Mouse (Mus musculus): ENCODE measurements around the gene Hapln4. TPM values are rescaled to one million over a fixed set of nuclear protein-coding genes. Genes with fewer than 3 reads are reported as not detected.

Gene Hapln4
- total RNA-seq (2012; rRNA removed): 0.29 and 0.30 TPM in 2 replicates
- total RNA-seq (2014; rRNA removed): 0.07 and 0.08 TPM in 2 replicates
- 0.20 and 0.30 TPM in 2 replicates for polyA plus RNA-seq (2012; ENCODE audit: insufficient read length, low read depth)

DNA sequence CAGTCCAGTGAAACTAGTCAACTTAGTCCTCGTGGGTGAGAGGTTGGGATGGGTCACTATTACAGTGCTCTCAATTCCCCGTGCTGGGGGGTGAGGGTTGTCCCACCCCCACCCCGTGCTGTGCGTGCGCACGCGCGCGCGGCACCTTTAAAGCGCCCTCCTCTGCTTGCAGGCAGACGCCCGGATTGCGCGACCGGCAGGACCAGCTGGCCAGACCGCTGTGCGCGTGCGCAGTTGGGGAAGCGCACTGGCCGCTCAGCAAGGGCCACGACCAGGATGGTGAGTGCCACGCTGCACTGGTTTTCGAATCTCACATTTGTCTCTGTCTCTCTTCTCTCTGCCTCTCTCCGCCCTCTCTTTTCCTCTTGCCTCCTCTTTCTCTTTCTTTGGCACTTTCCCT is at the start of gene Hapln4:
TSS of gene Hapln4 (plus strand) at position 173 of the 400 bp plus-strand sequence.
- dilution Hi-C loops (cut with MboI; ENCODE audit: extremely low pct_ligation_motif_present, extremely low pct_unique_long_range_greater_than_20kb, low sequenced_read_pairs): no loop called here
- Histone ChIP-seq H3K27ac (ENCODE audit: insufficient read depth, low read depth) (no peak within 1 kb of the TSS), H3K4me1 (ENCODE audit: control insufficient read depth in 1 of 2, insufficient read depth in 2 of 2) (no peaks in the 10 kb centered on the region), H3K4me3 (replicated peaks in 1 of 3; ENCODE audit: low read depth in 2 of 3, low read length in 2 of 3, poor library complexity in 1 of 3) (no peak within 1 kb of the TSS), H3K4me2 (ENCODE audit: insufficient read depth, low read depth, poor library complexity, severe bottlenecking) (no peak within 1 kb of the TSS), H3K79me2 (replicated peaks; ENCODE audit: control insufficient read depth, extremely low read depth, insufficient read depth, poor library complexity, severe bottlenecking) (no peaks in the 10 kb centered on the region), H3K36me3 (replicated peaks in 1 of 2; ENCODE audit: control insufficient read depth in 1 of 2, insufficient read depth in 1 of 2, low read length in 1 of 2) (peaks cover 8 to 34% of the 10 kb centered on the region in 2 experiments), H3K9ac (ENCODE audit: insufficient read depth, low read depth) (no peak within 1 kb of the TSS), H3K27me3 (replicated peaks) (no peaks in the 10 kb centered on the region), H3K9me3 (replicated peaks; ENCODE audit: low read length) (peaks cover 5% of the 10 kb centered on the region)
- in situ Hi-C loops (cut with MboI; ENCODE audit: low pct_ligation_motif_present, low pct_unique_long_range_greater_than_20kb, low sequenced_read_pairs): no loop called here
- DNase-seq (ENCODE audit: extremely low read depth): no peak
- TF ChIP-seq NRF1 (IDR thresholded peaks at IDR 0.05; ENCODE audit: low read depth, low read length): peak; percentile 74
- TF ChIP-seq TCF12 (IDR thresholded peaks at IDR 0.05; ENCODE audit: low read depth, low read length): no peak

DNA sequence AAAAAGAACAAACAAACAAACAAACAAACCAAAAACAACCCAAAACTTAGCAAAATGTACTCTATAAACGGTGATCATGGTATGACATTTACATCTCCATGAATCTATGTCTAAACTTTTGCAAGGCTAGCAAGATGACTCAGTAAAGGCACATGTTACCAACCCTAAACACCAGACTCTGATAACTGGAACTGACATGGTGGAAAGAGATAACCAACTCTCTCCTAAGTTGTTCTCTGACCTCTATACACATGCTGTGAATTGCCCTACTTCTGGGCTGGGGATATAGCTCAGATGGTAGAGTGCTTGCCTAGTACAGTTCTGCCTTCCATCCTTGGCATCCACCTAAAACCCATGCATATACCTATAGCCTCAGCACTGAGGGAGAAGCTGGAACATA is 45.3 kb upstream of the Hapln4 start:
- no peak for TF ChIP-seq TCF12 (IDR thresholded peaks at IDR 0.05; ENCODE audit: low read depth, low read length)
- no peak for TF ChIP-seq CHD2 (IDR thresholded peaks at IDR 0.05; ENCODE audit: low read length)
- TF ChIP-seq JUN (IDR thresholded peaks at IDR 0.05; ENCODE audit: insufficient read depth, low read depth, low read length): no peak
- no peak for TF ChIP-seq KAT2A (IDR thresholded peaks at IDR 0.05; ENCODE audit: insufficient replicate concordance, low read length)
- no peak for TF ChIP-seq UBTF (IDR thresholded peaks at IDR 0.05; ENCODE audit: low read depth, low read length)
- TF ChIP-seq PAX5 (IDR thresholded peaks at IDR 0.05; ENCODE audit: low read length): no peak
- TF ChIP-seq ZMIZ1 (IDR thresholded peaks at IDR 0.05; ENCODE audit: low read depth, low read length): no peak
- TF ChIP-seq EP300 (IDR thresholded peaks at IDR 0.05; ENCODE audit: low read length): no peak
- TF ChIP-seq SMC3 (IDR thresholded peaks at IDR 0.05; ENCODE audit: low read depth, low read length): no peak
- no peak for TF ChIP-seq JUND (conservative IDR thresholded peaks at IDR 0.05; ENCODE audit: low read depth, low read length)
- Histone ChIP-seq H3K27me3 (replicated peaks) (no peaks in the 10 kb centered on the region), H3K4me1 (ENCODE audit: control insufficient read depth in 1 of 2, insufficient read depth in 2 of 2) (peaks cover 11 to 32% of the 10 kb centered on the region in 2 experiments), H3K4me2 (ENCODE audit: insufficient read depth, low read depth, poor library complexity, severe bottlenecking) (no peak overlapping the region), H3K36me3 (replicated peaks in 1 of 2; ENCODE audit: control insufficient read depth in 1 of 2, insufficient read depth in 1 of 2, low read length in 1 of 2) (peaks cover 3 to 61% of the 10 kb centered on the region in 2 experiments), H3K27ac (ENCODE audit: insufficient read depth, low read depth) (no peak overlapping the region), H3K4me3 (replicated peaks in 1 of 3; ENCODE audit: low read depth in 2 of 3, low read length in 2 of 3, poor library complexity in 1 of 3) (no peak overlapping the region), H3K9ac (ENCODE audit: insufficient read depth, low read depth) (no peak overlapping the region), H3K79me2 (replicated peaks; ENCODE audit: control insufficient read depth, extremely low read depth, insufficient read depth, poor library complexity, severe bottlenecking) (peaks cover 75% of the 10 kb centered on the region), H3K9me3 (replicated peaks; ENCODE audit: low read length) (no peaks in the 10 kb centered on the region)
- DNase-seq (ENCODE audit: extremely low read depth): no peak
- in situ Hi-C loops (cut with MboI; ENCODE audit: low pct_ligation_motif_present, low pct_unique_long_range_greater_than_20kb, low sequenced_read_pairs) (no loop called here), dilution Hi-C loops (cut with MboI; ENCODE audit: extremely low pct_ligation_motif_present, extremely low pct_unique_long_range_greater_than_20kb, low sequenced_read_pairs) (no loop called here)

GRCm38 (mm10) chr8:70041885-70042546 is 41.2 kb upstream of the Hapln4 start:
- dilution Hi-C loops (cut with MboI; ENCODE audit: extremely low pct_ligation_motif_present, extremely low pct_unique_long_range_greater_than_20kb, low sequenced_read_pairs): no loop called here
- Histone ChIP-seq H3K4me3 (replicated peaks in 1 of 3; ENCODE audit: low read depth in 2 of 3, low read length in 2 of 3, poor library complexity in 1 of 3) (peak overlapping the region; percentile 82 to 99 (median 99)), H3K9me3 (replicated peaks; ENCODE audit: low read length) (no peaks in the 10 kb centered on the region), H3K27ac (ENCODE audit: insufficient read depth, low read depth) (peak overlapping the region; percentile 47), H3K36me3 (replicated peaks in 1 of 2; ENCODE audit: control insufficient read depth in 1 of 2, insufficient read depth in 1 of 2, low read length in 1 of 2) (peaks cover 0 to 44% of the 10 kb centered on the region in 2 experiments), H3K79me2 (replicated peaks; ENCODE audit: control insufficient read depth, extremely low read depth, insufficient read depth, poor library complexity, severe bottlenecking) (peaks cover 91% of the 10 kb centered on the region), H3K4me2 (ENCODE audit: insufficient read depth, low read depth, poor library complexity, severe bottlenecking) (peak overlapping the region; percentile 77; the same call in 1 of the 2 replicates), H3K4me1 (ENCODE audit: control insufficient read depth in 1 of 2, insufficient read depth in 2 of 2) (peaks cover 11 to 42% of the 10 kb centered on the region in 2 experiments), H3K9ac (ENCODE audit: insufficient read depth, low read depth) (peak overlapping the region; percentile 94), H3K27me3 (replicated peaks) (no peaks in the 10 kb centered on the region)
- no peak for TF ChIP-seq GABPA (IDR thresholded peaks at IDR 0.05; ENCODE audit: insufficient replicate concordance, low read depth, low read length)
- TF ChIP-seq POLR2AphosphoS2 (IDR thresholded peaks at IDR 0.05; ENCODE audit: low read depth, low read length): no peak
- TF ChIP-seq UBTF (IDR thresholded peaks at IDR 0.05; ENCODE audit: low read depth, low read length): peak; percentile 40; the same call in 1 of the 2 replicates
- TF ChIP-seq KAT2A (IDR thresholded peaks at IDR 0.05; ENCODE audit: insufficient replicate concordance, low read length): no peak
- no peak for TF ChIP-seq NRF1 (IDR thresholded peaks at IDR 0.05; ENCODE audit: low read depth, low read length)
- no peak for TF ChIP-seq EP300 (IDR thresholded peaks at IDR 0.05; ENCODE audit: low read length)
- no peak for TF ChIP-seq ZMIZ1 (IDR thresholded peaks at IDR 0.05; ENCODE audit: low read depth, low read length)
- TF ChIP-seq IRF4 (IDR thresholded peaks at IDR 0.05; ENCODE audit: low read depth, low read length): no peak
- in situ Hi-C loops (cut with MboI; ENCODE audit: low pct_ligation_motif_present, low pct_unique_long_range_greater_than_20kb, low sequenced_read_pairs): no loop called here
- DNase-seq (ENCODE audit: extremely low read depth): no peak

Measured in CH12.LX (cell line).